Mouse (Mus musculus): ENCODE results near the gene Tbc1d1. TPM values are rescaled to one million over a fixed set of nuclear protein-coding genes. Genes with fewer than 3 reads are reported as not detected.

The Tbc1d1 gene
- polyA plus RNA-seq, 1 experiment from 2014 or later: 32.3 TPM

GRCm38 (mm10) chr5:64378591-64379275 lies 222.6 kb downstream of the Tbc1d1 start:
- Histone ChIP-seq H3K27me3 (replicated peaks; ENCODE audit: control insufficient read depth, insufficient read depth, low read length) (no peaks in the 10 kb centered on the region), H3K4me1 (ENCODE audit: control insufficient read depth, insufficient read depth, low read length) (peaks cover 36% of the 10 kb centered on the region), H3K36me3 (ENCODE audit: control insufficient read depth, insufficient read depth, low read length) (no peaks in the 10 kb centered on the region), H3K9me3 (ENCODE audit: control insufficient read depth, low read length) (no peaks in the 10 kb centered on the region), H3K4me3 (ENCODE audit: low read length) (no peak overlapping the region), H3K9ac (ENCODE audit: low read depth, low read length) (peak overlapping the region; percentile 53; the same call in 1 of the 2 replicates), H3K27ac (ENCODE audit: low read length) (peak overlapping the region; percentile 35), H3K4me2 (ENCODE audit: low read depth, low read length) (no peak overlapping the region)
- ATAC-seq: peak; percentile 48
- WGBS: 27% methylated on average over 13 of the region's 13 CpGs

- ATAC-seq: no peak
- Histone ChIP-seq H3K36me3 (ENCODE audit: control insufficient read depth, insufficient read depth, low read length) (no peaks in the 10 kb centered on the region), H3K27me3 (replicated peaks; ENCODE audit: control insufficient read depth, insufficient read depth, low read length) (no peaks in the 10 kb centered on the region), H3K9me3 (ENCODE audit: control insufficient read depth, low read length) (no peaks in the 10 kb centered on the region), H3K4me1 (ENCODE audit: control insufficient read depth, insufficient read depth, low read length) (peaks cover 31% of the 10 kb centered on the region), H3K27ac (ENCODE audit: low read length) (peak overlapping the region; percentile 35; the same call in 1 of the 2 replicates), H3K4me3 (ENCODE audit: low read length) (no peak overlapping the region), H3K4me2 (ENCODE audit: low read depth, low read length) (no peak overlapping the region), H3K9ac (ENCODE audit: low read depth, low read length) (no peak overlapping the region)
- 85% methylated on average over 5 of the region's 5 CpGs for WGBS
These were observed 223.7 kb downstream of the Tbc1d1 start for GRCm38 (mm10) chr5:64379829-64380228.

GRCm38 (mm10) chr5:64380698-64381375 lies 224.7 kb downstream of the Tbc1d1 start:
- no peaks in the 10 kb centered on the region for H3K36me3 ChIP-seq (ENCODE audit: control insufficient read depth, insufficient read depth, low read length)
- WGBS: 63% methylated on average over 11 of the region's 11 CpGs
- peaks cover 31% of the 10 kb centered on the region for H3K4me1 ChIP-seq (ENCODE audit: control insufficient read depth, insufficient read depth, low read length)
- H3K4me3 ChIP-seq (ENCODE audit: low read length): no peak overlapping the region
- no peak for ATAC-seq
- no peak overlapping the region for H3K9ac ChIP-seq (ENCODE audit: low read depth, low read length)
- H3K27me3 ChIP-seq (replicated peaks; ENCODE audit: control insufficient read depth, insufficient read depth, low read length): no peaks in the 10 kb centered on the region
- H3K4me2 ChIP-seq (ENCODE audit: low read depth, low read length): no peak overlapping the region
- H3K27ac ChIP-seq (ENCODE audit: low read length): 0 out of 2 replicates have a peak overlapping the region, but pooled peaks have one; percentile 17
- H3K9me3 ChIP-seq (ENCODE audit: control insufficient read depth, low read length): no peaks in the 10 kb centered on the region

GRCm38 (mm10) chr5:64381538-64381937 lies 225.4 kb downstream of the Tbc1d1 start:
- 28% methylated on average over 8 of the region's 8 CpGs for WGBS
- H3K9me3 ChIP-seq (ENCODE audit: control insufficient read depth, low read length): no peaks in the 10 kb centered on the region
- H3K36me3 ChIP-seq (ENCODE audit: control insufficient read depth, insufficient read depth, low read length): no peaks in the 10 kb centered on the region
- peak overlapping the region; percentile 51 for H3K27ac ChIP-seq (ENCODE audit: low read length)
- H3K9ac ChIP-seq (ENCODE audit: low read depth, low read length): peak overlapping the region; percentile 48; the same call in 1 of the 2 replicates
- H3K4me1 ChIP-seq (ENCODE audit: control insufficient read depth, insufficient read depth, low read length): peaks cover 31% of the 10 kb centered on the region
- H3K4me2 ChIP-seq (ENCODE audit: low read depth, low read length): no peak overlapping the region
- H3K27me3 ChIP-seq (replicated peaks; ENCODE audit: control insufficient read depth, insufficient read depth, low read length): no peaks in the 10 kb centered on the region
- no peak for ATAC-seq
- no peak overlapping the region for H3K4me3 ChIP-seq (ENCODE audit: low read length)

GRCm38 (mm10) chr5:64382451-64383057 lies 226.4 kb downstream of the Tbc1d1 start:
- H3K27me3 ChIP-seq (replicated peaks; ENCODE audit: control insufficient read depth, insufficient read depth, low read length): no peaks in the 10 kb centered on the region
- H3K9ac ChIP-seq (ENCODE audit: low read depth, low read length): no peak overlapping the region
- peak overlapping the region; percentile 23 for H3K27ac ChIP-seq (ENCODE audit: low read length)
- no peaks in the 10 kb centered on the region for H3K9me3 ChIP-seq (ENCODE audit: control insufficient read depth, low read length)
- H3K36me3 ChIP-seq (ENCODE audit: control insufficient read depth, insufficient read depth, low read length): no peaks in the 10 kb centered on the region
- H3K4me3 ChIP-seq (ENCODE audit: low read length): no peak overlapping the region
- ATAC-seq: peak; percentile 79
- WGBS: 11% methylated on average over 8 of the region's 8 CpGs
- H3K4me1 ChIP-seq (ENCODE audit: control insufficient read depth, insufficient read depth, low read length): peaks cover 31% of the 10 kb centered on the region
- no peak overlapping the region for H3K4me2 ChIP-seq (ENCODE audit: low read depth, low read length)

GRCm38 (mm10) chr5:64383215-64383614 lies 227.1 kb downstream of the Tbc1d1 start:
- WGBS: 65% methylated on average over 4 of the region's 4 CpGs
- Histone ChIP-seq H3K27ac (ENCODE audit: low read length) (peak overlapping the region; percentile 23; the same call in 1 of the 2 replicates), H3K4me1 (ENCODE audit: control insufficient read depth, insufficient read depth, low read length) (peaks cover 31% of the 10 kb centered on the region), H3K9ac (ENCODE audit: low read depth, low read length) (no peak overlapping the region), H3K4me3 (ENCODE audit: low read length) (no peak overlapping the region), H3K4me2 (ENCODE audit: low read depth, low read length) (no peak overlapping the region), H3K36me3 (ENCODE audit: control insufficient read depth, insufficient read depth, low read length) (no peaks in the 10 kb centered on the region), H3K27me3 (replicated peaks; ENCODE audit: control insufficient read depth, insufficient read depth, low read length) (no peaks in the 10 kb centered on the region), H3K9me3 (ENCODE audit: control insufficient read depth, low read length) (no peaks in the 10 kb centered on the region)
- no peak for ATAC-seq

- Histone ChIP-seq H3K27me3 (replicated peaks; ENCODE audit: control insufficient read depth, insufficient read depth, low read length) (no peaks in the 10 kb centered on the region), H3K27ac (ENCODE audit: low read length) (no peak overlapping the region), H3K9ac (ENCODE audit: low read depth, low read length) (no peak overlapping the region), H3K9me3 (ENCODE audit: control insufficient read depth, low read length) (no peaks in the 10 kb centered on the region), H3K4me2 (ENCODE audit: low read depth, low read length) (no peak overlapping the region), H3K4me3 (ENCODE audit: low read length) (no peak overlapping the region), H3K36me3 (ENCODE audit: control insufficient read depth, insufficient read depth, low read length) (no peaks in the 10 kb centered on the region), H3K4me1 (ENCODE audit: control insufficient read depth, insufficient read depth, low read length) (peaks cover 33% of the 10 kb centered on the region)
- ATAC-seq: no peak
- 80% methylated on average over 6 of the region's 6 CpGs for WGBS
These were observed 228.4 kb downstream of the Tbc1d1 start for GRCm38 (mm10) chr5:64384546-64384945.

GRCm38 (mm10) chr5:64386996-64387395 lies 230.9 kb downstream of the Tbc1d1 start:
- H3K9ac ChIP-seq (ENCODE audit: low read depth, low read length): no peak overlapping the region
- 78% methylated on average over 3 of the region's 3 CpGs for WGBS
- no peak overlapping the region for H3K27ac ChIP-seq (ENCODE audit: low read length)
- no peaks in the 10 kb centered on the region for H3K9me3 ChIP-seq (ENCODE audit: control insufficient read depth, low read length)
- peaks cover 34% of the 10 kb centered on the region for H3K4me1 ChIP-seq (ENCODE audit: control insufficient read depth, insufficient read depth, low read length)
- H3K36me3 ChIP-seq (ENCODE audit: control insufficient read depth, insufficient read depth, low read length): no peaks in the 10 kb centered on the region
- H3K4me3 ChIP-seq (ENCODE audit: low read length): no peak overlapping the region
- no peak for ATAC-seq
- no peaks in the 10 kb centered on the region for H3K27me3 ChIP-seq (replicated peaks; ENCODE audit: control insufficient read depth, insufficient read depth, low read length)
- H3K4me2 ChIP-seq (ENCODE audit: low read depth, low read length): no peak overlapping the region

GRCm38 (mm10) chr5:64389202-64389929 lies 233.3 kb downstream of the Tbc1d1 start:
- no peaks in the 10 kb centered on the region for H3K9me3 ChIP-seq (ENCODE audit: control insufficient read depth, low read length)
- H3K27ac ChIP-seq (ENCODE audit: low read length): peak overlapping the region; percentile 56
- H3K4me2 ChIP-seq (ENCODE audit: low read depth, low read length): no peak overlapping the region
- peak; percentile 84 for ATAC-seq
- 0 out of 2 replicates have a peak overlapping the region, but pooled peaks have one; percentile 20 for H3K9ac ChIP-seq (ENCODE audit: low read depth, low read length)
- H3K36me3 ChIP-seq (ENCODE audit: control insufficient read depth, insufficient read depth, low read length): no peaks in the 10 kb centered on the region
- H3K4me3 ChIP-seq (ENCODE audit: low read length): no peak overlapping the region
- WGBS: 21% methylated on average over 6 of the region's 6 CpGs
- H3K27me3 ChIP-seq (replicated peaks; ENCODE audit: control insufficient read depth, insufficient read depth, low read length): no peaks in the 10 kb centered on the region
- H3K4me1 ChIP-seq (ENCODE audit: control insufficient read depth, insufficient read depth, low read length): peaks cover 29% of the 10 kb centered on the region

All from intestine, embryonic 16.5 days (tissue).